Mouse (Mus musculus) right cerebral cortex, postnatal 10 days (tissue): ENCODE results near the gene Gpam.
A peak's percentile ranks its signal among the peaks of the same experiment; 100 is the strongest.

Source experiments
- DNase-seq, 2 experiments: peaks; one replicate each; pipeline ENCODE4 v3.0.0; 2021; ENCODE audit warnings: low spot score in 2 of 2

Gene Gpam

DNA sequence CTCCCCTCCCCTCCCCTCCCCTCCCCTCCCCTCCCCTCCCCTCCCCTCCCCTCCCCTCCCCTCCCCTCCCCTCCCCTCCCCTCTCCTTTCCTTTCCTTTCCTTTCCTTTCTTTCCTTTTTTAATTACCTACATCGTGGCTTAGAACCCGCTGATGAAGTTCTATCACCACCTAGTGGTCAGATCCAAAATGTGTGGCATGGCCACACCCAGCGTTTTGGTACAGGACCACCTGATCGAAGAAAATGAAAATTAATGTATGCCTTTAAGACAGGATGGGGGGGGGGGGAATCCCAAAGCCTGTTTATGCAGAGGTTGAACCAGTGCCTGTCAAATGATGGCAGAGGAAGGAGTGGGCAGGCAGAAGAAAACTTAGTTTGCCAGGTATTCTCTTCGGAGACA, 65.1 kb downstream of the Gpam start:
- peak; percentile 75 to 78 for DNase-seq

- DNase-seq: no peak
Measured at GRCm38 (mm10) chr19:55061447-55061901, 65.6 kb downstream of the Gpam start.

DNA sequence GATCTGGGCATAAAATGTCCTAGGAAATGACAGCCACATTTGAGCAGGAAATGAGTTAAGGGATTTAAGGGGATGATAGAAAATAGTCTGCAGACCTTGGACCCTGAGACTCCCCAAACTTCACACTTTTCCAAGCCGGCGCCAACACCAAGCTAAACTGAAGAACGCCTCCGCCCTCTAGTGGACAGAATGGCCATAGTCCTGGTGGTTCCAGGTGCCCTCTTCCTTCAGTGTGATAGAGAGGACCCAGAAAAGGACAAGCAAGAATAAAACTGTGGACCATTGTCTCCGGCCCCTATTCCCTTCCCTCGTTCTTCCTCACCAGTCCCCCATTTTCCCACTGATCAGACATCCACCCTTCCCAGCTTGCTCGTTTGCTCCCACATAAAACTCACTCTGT, 66.1 kb downstream of the Gpam start:
- DNase-seq: peak; percentile 81 to 88

DNA sequence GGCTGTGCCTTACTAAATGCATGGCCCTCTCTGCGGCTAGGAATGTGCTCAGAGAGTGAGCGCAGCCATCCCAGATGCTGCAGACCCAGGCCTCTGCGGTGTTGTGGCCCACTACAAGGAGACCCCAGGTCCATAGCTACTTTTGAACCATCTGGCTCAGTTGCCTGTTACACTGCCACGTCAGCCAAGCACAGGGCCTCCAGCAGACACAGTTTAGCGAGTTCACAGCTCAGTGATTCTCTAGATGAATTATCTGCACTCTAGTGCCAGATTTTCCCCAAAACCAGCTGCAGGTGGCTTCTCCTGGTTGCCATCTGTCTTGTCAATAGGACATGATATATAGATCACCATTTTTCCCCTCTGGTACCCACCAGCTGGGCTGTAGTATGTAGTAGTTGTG, 69.6 kb downstream of the Gpam start:
- no peak for DNase-seq

DNA sequence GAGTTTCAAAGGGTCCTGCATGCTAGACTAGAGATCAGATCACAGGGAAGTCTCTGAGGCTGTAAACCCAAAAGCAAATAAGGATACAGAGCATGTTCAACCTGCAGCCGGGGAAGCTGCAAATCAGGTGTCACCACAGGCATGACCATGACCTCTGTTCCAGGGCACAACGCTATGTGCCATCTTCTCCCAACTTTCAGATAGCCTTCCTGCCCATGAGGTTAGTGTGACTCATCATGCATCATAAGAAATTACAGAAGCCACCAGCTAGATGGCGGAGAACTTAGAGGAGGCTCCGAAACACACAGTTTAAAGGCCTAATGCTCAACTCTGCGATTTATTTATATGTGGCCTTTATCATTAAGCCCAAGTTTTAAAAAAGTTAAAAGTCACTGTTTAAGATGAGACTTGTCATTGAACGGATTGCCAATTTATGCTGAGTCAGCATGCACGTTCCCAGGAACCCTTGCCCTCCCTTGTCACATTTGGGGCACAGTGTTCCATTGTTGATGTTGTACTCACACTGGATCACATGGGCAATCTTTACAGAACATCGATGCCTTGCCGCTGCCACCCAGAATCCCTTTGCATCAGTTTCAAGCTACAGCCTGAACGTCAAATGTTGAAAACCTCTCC, 71.3 kb downstream of the Gpam start:
- DNase-seq: no peak

- peak in 1 of 2 experiments; percentile 37 for DNase-seq
Measured at GRCm38 (mm10) chr19:55053163-55053562, 73.9 kb downstream of the Gpam start.

- peak; percentile 23 to 32 for DNase-seq
Measured at GRCm38 (mm10) chr19:55037406-55037805, 89.6 kb downstream of the Gpam start.

DNA sequence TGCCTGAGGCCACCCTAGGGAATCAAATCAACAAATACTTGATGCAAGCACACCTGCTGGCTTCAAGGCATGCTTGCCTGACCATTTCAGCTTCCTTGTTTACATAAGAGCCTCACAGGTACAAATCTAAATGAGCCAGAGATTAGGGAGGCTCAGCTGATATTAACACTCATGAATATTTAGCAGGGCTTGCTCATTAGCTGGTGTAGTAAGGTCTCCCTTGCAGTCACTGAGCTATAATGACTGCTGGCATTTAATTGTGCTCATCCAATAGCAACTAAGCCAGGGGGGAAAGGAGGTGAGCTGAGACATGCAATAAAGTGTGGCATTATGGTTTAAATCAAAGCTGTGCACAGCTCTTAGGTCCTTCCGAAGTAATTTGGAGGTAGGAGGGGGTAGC, 108.2 kb downstream of the Gpam start:
- no peak for DNase-seq
